Mouse (Mus musculus) bone marrow, adult 2 months (tissue): ENCODE data around the gene Plcb4. TPM values are rescaled to one million over a fixed set of nuclear protein-coding genes. Genes with fewer than 3 reads are reported as not detected.

Experiments used
- H3K27ac ChIP-seq: fragments of 200-500 bp; 2 replicates; pipeline ENCODE4 v1.5.1; 2012; ENCODE audit warnings: low read depth, mild to moderate bottlenecking, control low read depth, inconsistent platforms, low read length; ENCODE audit not compliant: control insufficient read depth, poor library complexity, insufficient read depth
- H3K4me1 ChIP-seq: fragments of 200-500 bp; 2 replicates; pipeline ENCODE4 v1.6.1; 2011; ENCODE audit warnings: low read length; ENCODE audit not compliant: control insufficient read depth, insufficient read depth
- H3K4me3 ChIP-seq: fragments of 200-500 bp; replicated peaks from 2 replicates; pipeline ENCODE3; 2011; ENCODE audit warnings: mild to moderate bottlenecking, low read depth, low read length, control low read depth; ENCODE audit not compliant: control insufficient read depth
- CTCF ChIP-seq: fragments of 200-500 bp; IDR thresholded peaks from 2 replicates; pipeline ENCODE4 v1.5.1; 2011; ENCODE audit warnings: low read length, control low read depth; ENCODE audit not compliant: control insufficient read depth, insufficient read depth
- POLR2A ChIP-seq: fragments of 200-500 bp; IDR thresholded peaks from 2 replicates; pipeline ENCODE4 v1.6.1; 2011; ENCODE audit warnings: low read depth, mild to moderate bottlenecking, control low read depth, low read length, borderline replicate concordance; ENCODE audit not compliant: control insufficient read depth
- WGBS: fragments of 180-500 bp; shearing (Covaris S2); methylation state at CpG from one replicate; pipeline ENCODE4 v1.1.7; 2018; 5-methylcytosine and 5-hydroxymethylcytosine counted together
- polyA plus RNA-seq: library from polyadenylated mRNA; stranded (reverse); fragments of >200 nt; gene quantifications from 2 replicates; pipeline ENCODE4 v1.2.4, GENCODE M21; 2011; ENCODE audit warnings: low replicate concordance; ENCODE audit not compliant: missing spikeins, insufficient read depth, insufficient read length

Gene Plcb4
- polyA plus RNA-seq, 1 experiment, result 12.1 TPM

- TF ChIP-seq CTCF (no peak), POLR2A (no peak)
- Histone ChIP-seq H3K27ac (no peak overlapping the region), H3K4me1 (no peaks in the 10 kb centered on the region; the same call in 1 of the 2 replicates), H3K4me3 (no peak overlapping the region)
- WGBS, result 78% methylated on average over 8 of the region's 8 CpGs
These were observed 184.9 kb downstream of the Plcb4 start for GRCm38 (mm10) chr2:135843721-135844120.

- no peak for TF ChIP-seq POLR2A
- no peak for TF ChIP-seq CTCF
- Histone ChIP-seq H3K4me3 (no peak overlapping the region), H3K4me1 (no peaks in the 10 kb centered on the region; the same call in 1 of the 2 replicates), H3K27ac (no peak overlapping the region)
- 85% methylated on average over 3 of the region's 3 CpGs for WGBS
These were observed 188.1 kb downstream of the Plcb4 start for GRCm38 (mm10) chr2:135846903-135847302.

- Histone ChIP-seq H3K4me3 (no peak overlapping the region), H3K27ac (no peak overlapping the region), H3K4me1 (no peaks in the 10 kb centered on the region; the same call in 1 of the 2 replicates)
- TF ChIP-seq CTCF (no peak), POLR2A (no peak)
- WGBS, result 53% methylated on average over 6 of the region's 6 CpGs
These were observed 188.9 kb downstream of the Plcb4 start for GRCm38 (mm10) chr2:135847738-135848137.

- no peaks in the 10 kb centered on the region; the same call in 1 of the 2 replicates for H3K4me1 ChIP-seq
- WGBS, result 63% methylated on average over 4 of the region's 4 CpGs
- no peak overlapping the region for H3K27ac ChIP-seq
- no peak overlapping the region for H3K4me3 ChIP-seq
- TF ChIP-seq CTCF (no peak), POLR2A (no peak)
These were observed 189.4 kb downstream of the Plcb4 start for GRCm38 (mm10) chr2:135848169-135848568.

GRCm38 (mm10) chr2:135851964-135852363 lies 193.2 kb downstream of the Plcb4 start:
- Histone ChIP-seq H3K4me3 (no peak overlapping the region), H3K27ac (no peak overlapping the region), H3K4me1 (no peaks in the 10 kb centered on the region; the same call in 1 of the 2 replicates)
- TF ChIP-seq CTCF (no peak), POLR2A (no peak)
- 83% methylated on average over 5 of the region's 5 CpGs for WGBS

GRCm38 (mm10) chr2:135853085-135853484 lies 194.3 kb downstream of the Plcb4 start:
- Histone ChIP-seq H3K4me1 (no peaks in the 10 kb centered on the region; the same call in 1 of the 2 replicates), H3K4me3 (no peak overlapping the region), H3K27ac (no peak overlapping the region)
- 49% methylated on average over 2 of the region's 2 CpGs for WGBS
- TF ChIP-seq POLR2A (no peak), CTCF (no peak)

- Histone ChIP-seq H3K4me1 (no peaks in the 10 kb centered on the region; the same call in 1 of the 2 replicates), H3K4me3 (no peak overlapping the region), H3K27ac (no peak overlapping the region)
- 60% methylated on average over 2 of the region's 2 CpGs for WGBS
- TF ChIP-seq POLR2A, result no peak
These were observed 195.2 kb downstream of the Plcb4 start for GRCm38 (mm10) chr2:135854059-135854458.

- H3K27ac ChIP-seq, result no peak overlapping the region
- 83% methylated on average over 6 of the region's 6 CpGs for WGBS
- no peaks in the 10 kb centered on the region; the same call in 1 of the 2 replicates for H3K4me1 ChIP-seq
- TF ChIP-seq POLR2A (no peak), CTCF (no peak)
- no peak overlapping the region for H3K4me3 ChIP-seq
These were observed 197.2 kb downstream of the Plcb4 start for GRCm38 (mm10) chr2:135855890-135856490.
